Mouse (Mus musculus): ENCODE data around the gene Med4.

DNA sequence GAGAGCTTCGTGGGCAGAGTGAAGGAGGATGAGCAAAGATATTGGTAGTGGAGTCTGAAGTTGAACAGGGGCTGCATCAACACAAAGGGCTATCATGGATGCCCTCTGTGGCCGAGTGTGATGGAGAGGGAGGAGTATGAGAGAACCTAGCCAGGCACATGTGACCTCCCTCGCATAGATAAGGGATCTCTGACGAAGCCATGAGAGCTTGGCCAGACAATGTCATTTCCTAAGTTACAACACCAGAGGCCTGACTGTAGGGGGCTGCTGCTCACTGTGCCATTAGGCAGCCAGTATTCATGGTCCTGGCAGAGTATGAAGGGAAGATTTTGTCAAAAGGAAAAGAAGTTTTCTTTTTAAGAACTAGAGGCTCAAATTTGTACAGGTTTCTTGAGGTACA is 37.2 kb downstream of the Med4 start:
- TF ChIP-seq CTCF (IDR thresholded peaks at IDR 0.05; ENCODE audit: insufficient read depth, low read depth, low read length) (no peak), POLR2A (IDR thresholded peaks at IDR 0.05; ENCODE audit: insufficient read depth, low read depth, low read length) (no peak)
